Mouse (Mus musculus) midbrain, embryonic 13.5 days (tissue): ENCODE results near the gene Gm17662. TPM values are rescaled to one million over a fixed set of nuclear protein-coding genes. Genes with fewer than 3 reads are reported as not detected.
A peak's percentile ranks its signal among the peaks of the same experiment; 100 is the strongest.

Source experiments
- ATAC-seq: fragments of 200-750 bp; cut with Nextera tagmentation; 2 replicates; pipeline ENCODE4 v1.8.0; 2017; ENCODE audit warnings: mild to moderate bottlenecking, moderate TSS enrichment, moderate library complexity
- H3K27ac ChIP-seq: fragments of 300-500 bp; sonication (generic); 2 replicates; pipeline ENCODE4 v1.5.1; 2015; ENCODE audit warnings: inconsistent platforms, mild to moderate bottlenecking, moderate library complexity
- H3K27me3 ChIP-seq: fragments of 300-500 bp; sonication (generic); 2 replicates; pipeline ENCODE4 v1.6.1; 2015; ENCODE audit warnings: mild to moderate bottlenecking, inconsistent platforms
- H3K36me3 ChIP-seq: fragments of 300-500 bp; sonication (generic); 2 replicates; pipeline ENCODE4 v1.6.1; 2015; ENCODE audit warnings: mild to moderate bottlenecking, inconsistent platforms
- H3K4me1 ChIP-seq: fragments of 300-500 bp; sonication (generic); replicated peaks from 2 replicates; pipeline ENCODE4 v1.6.1; 2015; ENCODE audit warnings: inconsistent platforms
- H3K4me2 ChIP-seq: fragments of 300-500 bp; sonication (generic); replicated peaks from 2 replicates; pipeline ENCODE4 v1.6.1; 2015; ENCODE audit warnings: moderate library complexity, mild to moderate bottlenecking, inconsistent platforms
- H3K4me3 ChIP-seq: fragments of 300-500 bp; sonication (generic); replicated peaks from 2 replicates; pipeline ENCODE4 v1.5.1; 2015; ENCODE audit warnings: mild to moderate bottlenecking, inconsistent platforms
- H3K9ac ChIP-seq: fragments of 300-500 bp; sonication (generic); replicated peaks from 2 replicates; pipeline ENCODE4 v1.6.1; 2015; ENCODE audit warnings: mild to moderate bottlenecking, inconsistent platforms
- H3K9me3 ChIP-seq: fragments of 300-500 bp; sonication (generic); 2 replicates; pipeline ENCODE4 v1.6.1; 2016; ENCODE audit warnings: mild to moderate bottlenecking, inconsistent platforms
- WGBS: fragments of 180-500 bp; shearing (Covaris S2); methylation state at CpG from one replicate; pipeline ENCODE4 v1.1.7; 2015; 5-methylcytosine and 5-hydroxymethylcytosine counted together
- polyA plus RNA-seq: library from polyadenylated mRNA; unstranded; fragments of >200 nt; fragmentation: Nextera tagmentation; extraction: Ambion mirVana; gene quantifications from 2 replicates; pipeline ENCODE4 v1.2.1, GENCODE M21; 2015

Gm17662 gene
- polyA plus RNA-seq, 1 experiment from 2014 or later: not detected

- Histone ChIP-seq H3K9me3 (no peaks in the 10 kb centered on the region), H3K4me2 (no peak overlapping the region), H3K4me3 (no peak overlapping the region), H3K36me3 (no peaks in the 10 kb centered on the region), H3K27me3 (no peaks in the 10 kb centered on the region), H3K27ac (no peak overlapping the region), H3K4me1 (no peaks in the 10 kb centered on the region), H3K9ac (no peak overlapping the region)
- WGBS: 83% methylated on average over 5 of the region's 5 CpGs
- no peak for ATAC-seq
Measured at GRCm38 (mm10) chr4:104842204-104842603, 14.9 kb upstream of the Gm17662 start.

GRCm38 (mm10) chr4:104843546-104843945 is 13.6 kb upstream of the Gm17662 start:
- 49% methylated on average over 4 of the region's 4 CpGs for WGBS
- H3K27ac ChIP-seq: no peak overlapping the region
- no peaks in the 10 kb centered on the region for H3K36me3 ChIP-seq
- ATAC-seq: peak; percentile 50; the same call in 1 of the 2 replicates
- H3K27me3 ChIP-seq: no peaks in the 10 kb centered on the region
- no peaks in the 10 kb centered on the region for H3K4me1 ChIP-seq
- H3K9ac ChIP-seq: no peak overlapping the region
- no peak overlapping the region for H3K4me2 ChIP-seq
- H3K4me3 ChIP-seq: no peak overlapping the region
- H3K9me3 ChIP-seq: no peaks in the 10 kb centered on the region

- H3K9me3 ChIP-seq: no peaks in the 10 kb centered on the region
- ATAC-seq: no peak
- 94% methylated on average over 2 of the region's 2 CpGs for WGBS
- H3K4me3 ChIP-seq: no peak overlapping the region
- no peaks in the 10 kb centered on the region for H3K27me3 ChIP-seq
- no peaks in the 10 kb centered on the region for H3K36me3 ChIP-seq
- no peaks in the 10 kb centered on the region for H3K4me1 ChIP-seq
- H3K9ac ChIP-seq: no peak overlapping the region
- H3K4me2 ChIP-seq: no peak overlapping the region
- no peak overlapping the region for H3K27ac ChIP-seq
Measured at GRCm38 (mm10) chr4:104855216-104855615, 1.9 kb upstream of the Gm17662 start.

GRCm38 (mm10) chr4:104857823-104858222 is 694 bp downstream of the Gm17662 start:
- Histone ChIP-seq H3K4me2 (no peak overlapping the region), H3K4me1 (no peaks in the 10 kb centered on the region), H3K27me3 (no peaks in the 10 kb centered on the region), H3K27ac (no peak overlapping the region), H3K36me3 (no peaks in the 10 kb centered on the region), H3K4me3 (no peak overlapping the region), H3K9me3 (no peaks in the 10 kb centered on the region), H3K9ac (no peak overlapping the region)
- no peak for ATAC-seq
- 72% methylated on average over 4 of the region's 4 CpGs for WGBS

- no peak overlapping the region for H3K4me2 ChIP-seq
- no peak overlapping the region for H3K4me3 ChIP-seq
- WGBS: 84% methylated on average over 8 of the region's 8 CpGs
- no peaks in the 10 kb centered on the region for H3K4me1 ChIP-seq
- H3K27me3 ChIP-seq: no peaks in the 10 kb centered on the region
- no peaks in the 10 kb centered on the region for H3K9me3 ChIP-seq
- no peak overlapping the region for H3K27ac ChIP-seq
- no peak for ATAC-seq
- H3K9ac ChIP-seq: no peak overlapping the region
- H3K36me3 ChIP-seq: no peaks in the 10 kb centered on the region
Measured at GRCm38 (mm10) chr4:104861241-104861640, 4.1 kb downstream of the Gm17662 start.

- ATAC-seq: no peak
- 92% methylated on average over 1 of the region's 1 CpGs for WGBS
Measured at GRCm38 (mm10) chr4:104864397-104864796, 7.3 kb downstream of the Gm17662 start.

GRCm38 (mm10) chr4:104869581-104869980 is 12.5 kb downstream of the Gm17662 start:
- no peaks in the 10 kb centered on the region for H3K27me3 ChIP-seq
- H3K4me1 ChIP-seq: no peaks in the 10 kb centered on the region
- H3K27ac ChIP-seq: no peak overlapping the region
- no peak overlapping the region for H3K9ac ChIP-seq
- no peaks in the 10 kb centered on the region for H3K36me3 ChIP-seq
- ATAC-seq: no peak
- H3K9me3 ChIP-seq: no peaks in the 10 kb centered on the region
- H3K4me3 ChIP-seq: no peak overlapping the region
- H3K4me2 ChIP-seq: no peak overlapping the region

More at GRCm38 (mm10) chr4:104864397-104864796, 7.3 kb downstream of the Gm17662 start:
- no peak overlapping the region for H3K4me3 ChIP-seq
- H3K27me3 ChIP-seq: no peaks in the 10 kb centered on the region
- H3K9ac ChIP-seq: no peak overlapping the region
- no peaks in the 10 kb centered on the region for H3K4me1 ChIP-seq
- no peak overlapping the region for H3K4me2 ChIP-seq
- H3K9me3 ChIP-seq: no peaks in the 10 kb centered on the region
- H3K27ac ChIP-seq: no peak overlapping the region
- no peaks in the 10 kb centered on the region for H3K36me3 ChIP-seq

GRCm38 (mm10) chr4:104870196-104870595 is 13.1 kb downstream of the Gm17662 start:
- Histone ChIP-seq H3K36me3 (no peaks in the 10 kb centered on the region), H3K27me3 (no peaks in the 10 kb centered on the region), H3K4me3 (no peak overlapping the region), H3K9me3 (no peaks in the 10 kb centered on the region), H3K27ac (no peak overlapping the region), H3K9ac (no peak overlapping the region), H3K4me1 (no peaks in the 10 kb centered on the region), H3K4me2 (no peak overlapping the region)
- WGBS: 92% methylated on average over 5 of the region's 5 CpGs
- no peak for ATAC-seq

- Histone ChIP-seq H3K4me2 (no peak overlapping the region), H3K27me3 (no peaks in the 10 kb centered on the region), H3K9ac (no peak overlapping the region), H3K9me3 (no peaks in the 10 kb centered on the region), H3K27ac (no peak overlapping the region), H3K4me3 (no peak overlapping the region), H3K4me1 (no peaks in the 10 kb centered on the region), H3K36me3 (no peaks in the 10 kb centered on the region)
- WGBS: 71% methylated on average over 4 of the region's 4 CpGs
- ATAC-seq: no peak
Measured at GRCm38 (mm10) chr4:104875832-104876231, 18.7 kb downstream of the Gm17662 start.

- no peak within 1 kb of the TSS for H3K9ac ChIP-seq
- no peak within 1 kb of the TSS for H3K27ac ChIP-seq
- no peaks in the 10 kb centered on the region for H3K4me1 ChIP-seq
- no peak within 1 kb of the TSS for H3K4me2 ChIP-seq
- WGBS: 82% methylated on average over 3 of the region's 3 CpGs
- H3K36me3 ChIP-seq: no peaks in the 10 kb centered on the region
- no peak for ATAC-seq
- no peaks in the 10 kb centered on the region for H3K27me3 ChIP-seq
- no peaks in the 10 kb centered on the region for H3K9me3 ChIP-seq
- no peak within 1 kb of the TSS for H3K4me3 ChIP-seq
Measured at GRCm38 (mm10) chr4:104876323-104876722, 19.2 kb downstream of the Gm17662 start, which contains the start of gene C8a. Gene C8a (minus strand): TSS chr4:104876398.

- ATAC-seq: peak; percentile 25; the same call in 1 of the 2 replicates
Measured at GRCm38 (mm10) chr4:104887486-104887885, 30.4 kb downstream of the Gm17662 start.

GRCm38 (mm10) chr4:104888499-104889262 is 31.6 kb downstream of the Gm17662 start:
- Histone ChIP-seq H3K36me3 (no peaks in the 10 kb centered on the region), H3K4me3 (no peak overlapping the region), H3K4me1 (peaks cover 33% of the 10 kb centered on the region), H3K9ac (no peak overlapping the region), H3K27ac (peak overlapping the region; percentile 30; the same call in 1 of the 2 replicates), H3K9me3 (no peaks in the 10 kb centered on the region), H3K27me3 (no peaks in the 10 kb centered on the region), H3K4me2 (no peak overlapping the region)
- 76% methylated on average over 9 of the region's 9 CpGs for WGBS
- no peak for ATAC-seq

More at GRCm38 (mm10) chr4:104887486-104887885, 30.4 kb downstream of the Gm17662 start:
- 0 out of 2 replicates have a peak, but pooled peaks cover 6% of the 10 kb centered on the region for H3K9me3 ChIP-seq
- no peak overlapping the region for H3K4me2 ChIP-seq
- 30% methylated on average over 9 of the region's 9 CpGs for WGBS
- H3K36me3 ChIP-seq: no peaks in the 10 kb centered on the region
- no peak overlapping the region for H3K27ac ChIP-seq
- no peak overlapping the region for H3K4me3 ChIP-seq
- H3K4me1 ChIP-seq: peaks cover 29% of the 10 kb centered on the region
- H3K27me3 ChIP-seq: no peaks in the 10 kb centered on the region
- H3K9ac ChIP-seq: no peak overlapping the region
